Mouse (Mus musculus) heart, embryonic 12.5 days (tissue): ENCODE data around the gene D930020B18Rik. TPM values are rescaled to one million over a fixed set of nuclear protein-coding genes. Genes with fewer than 3 reads are reported as not detected.

Experiments used
- ATAC-seq: fragments of 200-750 bp; cut with Nextera tagmentation; 2 replicates; pipeline ENCODE4 v1.8.0; 2017; ENCODE audit warnings: moderate TSS enrichment, moderate library complexity; ENCODE audit not compliant: insufficient number of reproducible peaks, low FRiP score
- H3K27ac ChIP-seq: fragments of 300-500 bp; sonication (generic); 2 replicates; pipeline ENCODE4 v1.5.1; 2016; ENCODE audit warnings: mild to moderate bottlenecking, moderate library complexity; ENCODE audit not compliant: poor library complexity, severe bottlenecking
- H3K27me3 ChIP-seq: fragments of 300-500 bp; sonication (generic); replicated peaks from 2 replicates; pipeline ENCODE4 v1.6.1; 2016; ENCODE audit warnings: mild to moderate bottlenecking, moderate library complexity
- H3K36me3 ChIP-seq: fragments of 300-500 bp; sonication (generic); 2 replicates; pipeline ENCODE4 v1.6.1; 2016; ENCODE audit warnings: mild to moderate bottlenecking, moderate library complexity
- H3K4me1 ChIP-seq: fragments of 300-500 bp; sonication (generic); replicated peaks from 2 replicates; pipeline ENCODE4 v1.6.1; 2016; ENCODE audit warnings: mild to moderate bottlenecking
- H3K4me2 ChIP-seq: fragments of 300-500 bp; sonication (generic); 2 replicates; pipeline ENCODE4 v1.6.1; 2016; ENCODE audit warnings: mild to moderate bottlenecking, moderate library complexity
- H3K4me3 ChIP-seq: fragments of 300-500 bp; sonication (generic); 2 replicates; pipeline ENCODE4 v1.5.1; 2016; ENCODE audit warnings: mild to moderate bottlenecking
- H3K9ac ChIP-seq: fragments of 300-500 bp; sonication (generic); 2 replicates; pipeline ENCODE4 v1.6.1; 2016; ENCODE audit warnings: mild to moderate bottlenecking, moderate library complexity
- H3K9me3 ChIP-seq: fragments of 300-500 bp; sonication (generic); replicated peaks from 2 replicates; pipeline ENCODE4 v1.6.1; 2016; ENCODE audit warnings: mild to moderate bottlenecking, moderate library complexity
- WGBS: fragments of 180-500 bp; shearing (Covaris S2); methylation state at CpG from one replicate; pipeline ENCODE4 v1.1.7; 2016; 5-methylcytosine and 5-hydroxymethylcytosine counted together
- polyA plus RNA-seq: library from polyadenylated mRNA; unstranded; fragments of >200 nt; fragmentation: Nextera tagmentation; extraction: Ambion mirVana; gene quantifications from 2 replicates; pipeline ENCODE4 v1.2.1, GENCODE M21; 2016

The D930020B18Rik gene
- polyA plus RNA-seq, 1 experiment from 2014 or later: 0.09 TPM

GRCm38 (mm10) chr10:121640150-121640930 is 1.0 kb upstream of the D930020B18Rik start:
- H3K36me3 ChIP-seq: no peaks in the 10 kb centered on the region
- ATAC-seq: 0 out of 2 replicates have a peak, but pooled peaks have one; percentile 34
- H3K9ac ChIP-seq: no peak overlapping the region
- peaks cover 13% of the 10 kb centered on the region; the same call in 1 of the 2 replicates for H3K4me1 ChIP-seq
- no peaks in the 10 kb centered on the region for H3K9me3 ChIP-seq
- no peak overlapping the region; the same call in 1 of the 2 replicates for H3K4me3 ChIP-seq
- no peak overlapping the region for H3K27ac ChIP-seq
- 51% methylated on average over 6 of the region's 6 CpGs for WGBS
- H3K4me2 ChIP-seq: peak overlapping the region; percentile 98
- peaks cover 32% of the 10 kb centered on the region for H3K27me3 ChIP-seq

GRCm38 (mm10) chr10:121640944-121641271 is 480 bp upstream of the D930020B18Rik start:
- H3K9me3 ChIP-seq: no peaks in the 10 kb centered on the region
- H3K36me3 ChIP-seq: no peaks in the 10 kb centered on the region
- H3K4me1 ChIP-seq: peaks cover 13% of the 10 kb centered on the region; the same call in 1 of the 2 replicates
- ATAC-seq: no peak
- H3K27me3 ChIP-seq: peaks cover 32% of the 10 kb centered on the region
- H3K9ac ChIP-seq: peak overlapping the region; percentile 64; the same call in 1 of the 2 replicates
- H3K4me2 ChIP-seq: peak overlapping the region; percentile 98
- WGBS: 16% methylated on average over 10 of the region's 10 CpGs
- peak overlapping the region; percentile 63 for H3K4me3 ChIP-seq
- no peak overlapping the region for H3K27ac ChIP-seq

GRCm38 (mm10) chr10:121642054-121642947 is 913 bp downstream of the D930020B18Rik start:
- Histone ChIP-seq H3K4me2 (peak overlapping the region; percentile 98), H3K4me3 (peak overlapping the region; percentile 63), H3K9me3 (no peaks in the 10 kb centered on the region), H3K4me1 (peaks cover 13% of the 10 kb centered on the region; the same call in 1 of the 2 replicates), H3K36me3 (no peaks in the 10 kb centered on the region), H3K27me3 (peaks cover 32% of the 10 kb centered on the region), H3K9ac (peak overlapping the region; percentile 64), H3K27ac (no peak overlapping the region)
- WGBS: 6% methylated on average over 28 of the region's 28 CpGs
- ATAC-seq: no peak

GRCm38 (mm10) chr10:121646294-121646693 is 4.9 kb downstream of the D930020B18Rik start:
- WGBS: 45% methylated on average over 6 of the region's 6 CpGs
- no peaks in the 10 kb centered on the region for H3K9me3 ChIP-seq
- peaks cover 32% of the 10 kb centered on the region for H3K27me3 ChIP-seq
- no peak for ATAC-seq
- H3K9ac ChIP-seq: no peak overlapping the region
- H3K4me2 ChIP-seq: no peak overlapping the region
- H3K36me3 ChIP-seq: no peaks in the 10 kb centered on the region
- peaks cover 8% of the 10 kb centered on the region; the same call in 1 of the 2 replicates for H3K4me1 ChIP-seq
- H3K27ac ChIP-seq: no peak overlapping the region
- H3K4me3 ChIP-seq: no peak overlapping the region

GRCm38 (mm10) chr10:121653079-121653478 is 11.7 kb downstream of the D930020B18Rik start:
- no peaks in the 10 kb centered on the region for H3K27me3 ChIP-seq
- H3K4me3 ChIP-seq: no peak overlapping the region
- no peaks in the 10 kb centered on the region for H3K9me3 ChIP-seq
- WGBS: 89% methylated on average over 1 of the region's 1 CpGs
- no peak overlapping the region for H3K27ac ChIP-seq
- ATAC-seq: no peak
- no peaks in the 10 kb centered on the region for H3K4me1 ChIP-seq
- H3K9ac ChIP-seq: no peak overlapping the region
- H3K4me2 ChIP-seq: no peak overlapping the region
- no peaks in the 10 kb centered on the region for H3K36me3 ChIP-seq

- Histone ChIP-seq H3K4me2 (no peak overlapping the region), H3K27me3 (no peaks in the 10 kb centered on the region), H3K9ac (no peak overlapping the region), H3K36me3 (no peaks in the 10 kb centered on the region), H3K4me1 (no peaks in the 10 kb centered on the region), H3K27ac (no peak overlapping the region), H3K9me3 (no peaks in the 10 kb centered on the region), H3K4me3 (no peak overlapping the region)
- WGBS: 85% methylated on average over 4 of the region's 4 CpGs
- no peak for ATAC-seq
These were observed 14.5 kb downstream of the D930020B18Rik start for GRCm38 (mm10) chr10:121655907-121656306.

GRCm38 (mm10) chr10:121662711-121663110 is 21.3 kb downstream of the D930020B18Rik start:
- 95% methylated on average over 2 of the region's 2 CpGs for WGBS
- Histone ChIP-seq H3K36me3 (no peaks in the 10 kb centered on the region), H3K27me3 (0 out of 2 replicates have a peak, but pooled peaks cover 3% of the 10 kb centered on the region), H3K4me1 (0 out of 2 replicates have a peak, but pooled peaks cover 12% of the 10 kb centered on the region), H3K4me3 (no peak overlapping the region), H3K9ac (no peak overlapping the region), H3K9me3 (no peaks in the 10 kb centered on the region), H3K4me2 (no peak overlapping the region), H3K27ac (no peak overlapping the region)
- ATAC-seq: no peak

- H3K27me3 ChIP-seq: 0 out of 2 replicates have a peak, but pooled peaks cover 3% of the 10 kb centered on the region
- H3K9ac ChIP-seq: no peak overlapping the region
- no peak overlapping the region for H3K4me2 ChIP-seq
- H3K9me3 ChIP-seq: no peaks in the 10 kb centered on the region
- no peaks in the 10 kb centered on the region for H3K36me3 ChIP-seq
- 68% methylated on average over 13 of the region's 13 CpGs for whole genome bisulfite sequencing
- H3K4me1 ChIP-seq: 0 out of 2 replicates have a peak, but pooled peaks cover 12% of the 10 kb centered on the region
- H3K4me3 ChIP-seq: no peak overlapping the region
- no peak overlapping the region for H3K27ac ChIP-seq
- no peak for ATAC-seq
These were observed 22.2 kb downstream of the D930020B18Rik start for GRCm38 (mm10) chr10:121663599-121663998.

GRCm38 (mm10) chr10:121665631-121666145 is 24.3 kb downstream of the D930020B18Rik start:
- H3K9ac ChIP-seq: no peak overlapping the region
- no peak overlapping the region for H3K27ac ChIP-seq
- ATAC-seq: no peak
- WGBS: 54% methylated on average over 8 of the region's 8 CpGs
- no peaks in the 10 kb centered on the region for H3K36me3 ChIP-seq
- no peak overlapping the region for H3K4me3 ChIP-seq
- 0 out of 2 replicates have a peak, but pooled peaks cover 12% of the 10 kb centered on the region for H3K4me1 ChIP-seq
- H3K9me3 ChIP-seq: no peaks in the 10 kb centered on the region
- H3K27me3 ChIP-seq: 0 out of 2 replicates have a peak, but pooled peaks cover 3% of the 10 kb centered on the region
- H3K4me2 ChIP-seq: no peak overlapping the region

GRCm38 (mm10) chr10:121669103-121669502 is 27.7 kb downstream of the D930020B18Rik start:
- 0 out of 2 replicates have a peak, but pooled peaks cover 2% of the 10 kb centered on the region for H3K27me3 ChIP-seq
- H3K4me2 ChIP-seq: no peak overlapping the region
- H3K4me3 ChIP-seq: no peak overlapping the region
- peaks cover 6% of the 10 kb centered on the region; the same call in 1 of the 2 replicates for H3K4me1 ChIP-seq
- ATAC-seq: no peak
- H3K36me3 ChIP-seq: no peaks in the 10 kb centered on the region
- no peak overlapping the region for H3K27ac ChIP-seq
- 0 out of 2 replicates have a peak, but pooled peaks cover 3% of the 10 kb centered on the region for H3K9me3 ChIP-seq
- WGBS: 74% methylated on average over 10 of the region's 10 CpGs
- no peak overlapping the region for H3K9ac ChIP-seq
